Mouse (Mus musculus): ENCODE data around the gene Padi3.

Gene Padi3

GRCm38 (mm10) chr4:140780507-140780906 is 29.9 kb downstream of the Padi3 start:
- no peak for DNase-seq (ENCODE audit: low read depth, low spot score)

- DNase-seq (ENCODE audit: low read depth, low spot score), result no peak
These were observed 30.5 kb downstream of the Padi3 start for GRCm38 (mm10) chr4:140779803-140780397.

- no peak for DNase-seq (ENCODE audit: low read depth, low spot score)
These were observed 33.8 kb downstream of the Padi3 start for GRCm38 (mm10) chr4:140776623-140777022.

- DNase-seq (ENCODE audit: low read depth, low spot score), result no peak
These were observed 34.6 kb downstream of the Padi3 start for GRCm38 (mm10) chr4:140775876-140776275.

- DNase-seq (ENCODE audit: low read depth, low spot score), result no peak
These were observed 35.6 kb downstream of the Padi3 start for GRCm38 (mm10) chr4:140774893-140775292.

- DNase-seq (ENCODE audit: low read depth, low spot score), result no peak
These were observed 36.2 kb downstream of the Padi3 start, which contains the start of gene Padi4 for GRCm38 (mm10) chr4:140774025-140774800. Gene Padi4, minus strand, starts transcription at chr4:140774236.

- DNase-seq (ENCODE audit: low read depth, low spot score), result peak; percentile 53
These were observed 39.4 kb downstream of the Padi3 start for GRCm38 (mm10) chr4:140771091-140771490.

GRCm38 (mm10) chr4:140770433-140770832 is 40.0 kb downstream of the Padi3 start:
- DNase-seq (ENCODE audit: low read depth, low spot score), result peak; percentile 60

- DNase-seq (ENCODE audit: low read depth, low spot score), result no peak
These were observed 41.5 kb downstream of the Padi3 start for GRCm38 (mm10) chr4:140768973-140769372.

GRCm38 (mm10) chr4:140765936-140766335 is 44.5 kb downstream of the Padi3 start:
- no peak for DNase-seq (ENCODE audit: low read depth, low spot score)

- DNase-seq (ENCODE audit: low read depth, low spot score), result peak; percentile 50
These were observed 47.3 kb downstream of the Padi3 start for GRCm38 (mm10) chr4:140763158-140763557.

GRCm38 (mm10) chr4:140761601-140762000 is 48.8 kb downstream of the Padi3 start:
- DNase-seq (ENCODE audit: low read depth, low spot score), result no peak

- no peak for DNase-seq (ENCODE audit: low read depth, low spot score)
These were observed 54.6 kb downstream of the Padi3 start for GRCm38 (mm10) chr4:140755811-140756210.

- no peak for DNase-seq (ENCODE audit: low read depth, low spot score)
These were observed 57.1 kb downstream of the Padi3 start for GRCm38 (mm10) chr4:140753366-140753765.

- DNase-seq (ENCODE audit: low read depth, low spot score), result no peak
These were observed 60.1 kb downstream of the Padi3 start for GRCm38 (mm10) chr4:140750328-140750727.

GRCm38 (mm10) chr4:140747978-140748377 is 62.5 kb downstream of the Padi3 start:
- no peak for DNase-seq (ENCODE audit: low read depth, low spot score)

GRCm38 (mm10) chr4:140744654-140745053 is 65.8 kb downstream of the Padi3 start:
- DNase-seq (ENCODE audit: low read depth, low spot score), result peak; percentile 56

GRCm38 (mm10) chr4:140743086-140743485 is 67.4 kb downstream of the Padi3 start:
- DNase-seq (ENCODE audit: low read depth, low spot score), result no peak

GRCm38 (mm10) chr4:140742543-140742942 is 67.9 kb downstream of the Padi3 start, which contains the start of gene Padi6:
Gene Padi6, minus strand, starts transcription at chr4:140742643.
- DNase-seq (ENCODE audit: low read depth, low spot score), result no peak

- no peak for DNase-seq (ENCODE audit: low read depth, low spot score)
These were observed 69.0 kb downstream of the Padi3 start for GRCm38 (mm10) chr4:140741401-140741800.

- DNase-seq (ENCODE audit: low read depth, low spot score), result no peak
These were observed 69.8 kb downstream of the Padi3 start for GRCm38 (mm10) chr4:140740655-140741054.
